Mouse (Mus musculus): ENCODE measurements around the gene Pf4.

DNA sequence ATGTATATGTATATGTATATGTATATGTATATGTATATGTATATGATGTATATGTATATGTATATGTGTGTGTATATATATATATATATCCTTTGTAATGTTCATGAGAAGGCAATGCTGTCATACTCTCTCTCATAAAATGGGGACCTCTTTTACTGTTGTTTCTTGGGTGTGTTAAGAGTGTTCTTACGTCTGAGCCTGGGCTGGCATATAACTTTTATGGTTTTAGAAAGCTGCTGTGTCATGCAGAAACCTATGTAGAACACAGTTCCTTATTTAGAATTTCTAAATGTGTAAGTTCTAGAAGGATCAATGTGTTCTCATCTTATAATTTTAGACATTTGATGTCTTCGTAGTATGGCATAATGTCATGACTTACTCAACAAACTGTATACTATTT lies 11.4 kb upstream of the Pf4 start:
- no peak for TF ChIP-seq CTCF (IDR thresholded peaks at IDR 0.05; ENCODE audit: insufficient read depth, low read depth, low read length)
- no peak for TF ChIP-seq POLR2A (IDR thresholded peaks at IDR 0.05; ENCODE audit: insufficient read depth, low read depth, low read length)
